ENCODE assay signal across 16 mouse cellular contexts in genomic region chr11:11939611-11940010, GRCm38 (mm10). TPM values are rescaled to one million over a fixed set of nuclear protein-coding genes. Genes with fewer than 3 reads are reported as not detected.
A peak's percentile ranks its signal among the peaks of the same experiment; 100 is the strongest.
DNase-seq lines count a peak whose midpoint lies in the region; ATAC-seq and TF ChIP-seq lines count a peak whose summit lies in the region.
"Had no signal": no experiment of that assay in that cellular context is flagged by ENCODE, and none has a peak within 500 bp of the region (broad histone marks: within the 10 kb centered on the region; RNA-seq: fewer than 3 reads in every experiment).

No protein-coding gene starts in this region.

- TF ChIP-seq POLR2A in lung, adult 2 months (IDR thresholded peaks at IDR 0.05; ENCODE audit: borderline replicate concordance, extremely low read depth, low read depth, low read length), result no peak

- H3K4me1 ChIP-seq in lung, embryonic 16.5 days (replicated peaks; ENCODE audit: control insufficient read depth, insufficient read depth, low read length), result no peaks in the 10 kb centered on the region; the same call in none of the 2 replicates
- no peaks in the 10 kb centered on the region for H3K4me1 ChIP-seq in lung, adult 2 months (ENCODE audit: control insufficient read depth, insufficient read depth, low read length)
- peaks cover 23% of the 10 kb centered on the region for H3K4me1 ChIP-seq in heart, embryonic 11.5 days (ENCODE audit: control insufficient read depth, insufficient read depth, low read length)
- H3K4me1 ChIP-seq in hindbrain, postnatal 0 days (ENCODE audit: insufficient read depth, low read length), result no peaks in the 10 kb centered on the region
- H3K4me1 ChIP-seq: neural tube, embryonic 15.5 days had no signal

- H3K9me3 ChIP-seq in lung, embryonic 16.5 days (ENCODE audit: control insufficient read depth, low read length), result no peaks in the 10 kb centered on the region
- H3K9me3 ChIP-seq in heart, embryonic 11.5 days (replicated peaks; ENCODE audit: control insufficient read depth, low read length), result no peaks in the 10 kb centered on the region
- no peaks in the 10 kb centered on the region for H3K9me3 ChIP-seq in hindbrain, postnatal 0 days (ENCODE audit: low read length)
- H3K9me3 ChIP-seq: neural tube, embryonic 15.5 days had no signal

- no peak overlapping the region for H3K9ac ChIP-seq in lung, embryonic 16.5 days (ENCODE audit: low read length)
- no peak overlapping the region for H3K9ac ChIP-seq in heart, embryonic 11.5 days (ENCODE audit: low read depth, low read length)
- no peak overlapping the region for H3K9ac ChIP-seq in hindbrain, postnatal 0 days (replicated peaks; ENCODE audit: low read length)
- H3K9ac ChIP-seq: hindbrain, embryonic 14.5 days; neural tube, embryonic 15.5 days had no signal

- WGBS in lung, embryonic 16.5 days, result 70% methylated on average over 3 of the region's 3 CpGs
- WGBS in lung, adult 2 months, result 60% methylated on average over 3 of the region's 3 CpGs
- WGBS in heart, embryonic 11.5 days (ENCODE audit: insufficient replicate concordance), result 37% methylated on average over 3 of the region's 3 CpGs
- 74% methylated on average over 3 of the region's 3 CpGs for WGBS in hindbrain, postnatal 0 days

- H3K36me3 ChIP-seq in lung, embryonic 16.5 days (ENCODE audit: control insufficient read depth, insufficient read depth, low read length), result peaks cover 39% of the 10 kb centered on the region
- H3K36me3 ChIP-seq in heart, embryonic 11.5 days (ENCODE audit: control insufficient read depth, insufficient read depth, low read length), result peaks cover 44% of the 10 kb centered on the region
- H3K36me3 ChIP-seq in hindbrain, postnatal 0 days (ENCODE audit: insufficient read depth, low read length), result peaks cover 16% of the 10 kb centered on the region

- peak overlapping the region; percentile 33; the same call in 1 of the 2 replicates for H3K27ac ChIP-seq in lung, embryonic 16.5 days (ENCODE audit: low read length)
- H3K27ac ChIP-seq in heart, embryonic 11.5 days (ENCODE audit: low read depth, low read length), result peak overlapping the region; percentile 51; the same call in 1 of the 2 replicates
- H3K27ac ChIP-seq in hindbrain, postnatal 0 days, result no peak overlapping the region
- H3K27ac ChIP-seq: hindbrain, embryonic 14.5 days; neural tube, embryonic 15.5 days had no signal

- H3K4me2 ChIP-seq in lung, embryonic 16.5 days (ENCODE audit: low read depth, low read length), result no peak overlapping the region
- H3K4me2 ChIP-seq in heart, embryonic 11.5 days, result no peak overlapping the region
- no peak overlapping the region for H3K4me2 ChIP-seq in hindbrain, postnatal 0 days (ENCODE audit: low read depth, low read length)
- H3K4me2 ChIP-seq: hindbrain, embryonic 14.5 days; neural tube, embryonic 15.5 days had no signal

- H3K27me3 ChIP-seq in lung, embryonic 16.5 days (ENCODE audit: control insufficient read depth, insufficient read depth, low read depth, low read length), result no peaks in the 10 kb centered on the region
- no peaks in the 10 kb centered on the region for H3K27me3 ChIP-seq in heart, embryonic 11.5 days (ENCODE audit: control insufficient read depth, insufficient read depth, low read length)
- no peaks in the 10 kb centered on the region for H3K27me3 ChIP-seq in hindbrain, postnatal 0 days (ENCODE audit: insufficient read depth, low read length)
- H3K27me3 ChIP-seq: neural tube, embryonic 15.5 days had no signal

- no peak overlapping the region for H3K4me3 ChIP-seq in lung, embryonic 16.5 days (ENCODE audit: low read length)
- no peak overlapping the region for H3K4me3 ChIP-seq in lung, adult 2 months (replicated peaks; ENCODE audit: extremely low read depth, low read depth, low read length)
- H3K4me3 ChIP-seq in heart, embryonic 11.5 days (ENCODE audit: low read depth, low read length), result no peak overlapping the region
- H3K4me3 ChIP-seq in hindbrain, postnatal 0 days (ENCODE audit: low read length), result no peak overlapping the region
- H3K4me3 ChIP-seq: erythroblast, embryonic 14.5 days; neural tube, embryonic 15.5 days had no signal

- no peak for TF ChIP-seq CTCF in lung, adult 2 months (IDR thresholded peaks at IDR 0.05; ENCODE audit: insufficient read depth, low read length)
- TF ChIP-seq CTCF in hindbrain, postnatal 0 days (IDR thresholded peaks at IDR 0.05; ENCODE audit: low read depth), result no peak

- no peak for DNase-seq in lung, adult 2 months
- peak; percentile 91 for DNase-seq in NIH3T3 (ENCODE audit: low read depth)
- no peak for DNase-seq in hindbrain, postnatal 0 days (ENCODE audit: low spot score)
- DNase-seq in layer of hippocampus, adult 8-10 months (ENCODE audit: low spot score in 2 of 2), result no peak
- DNase-seq: cerebellum, postnatal 14 days; gastrocnemius, postnatal 14 days; kidney, postnatal 10 days; lung, adult 18-20 months; right cerebral cortex, postnatal 4 days had no signal

- no peak for ATAC-seq in lung, embryonic 16.5 days (ENCODE audit: low read depth)
- peak; percentile 62 for ATAC-seq in heart, embryonic 11.5 days (replicated peaks; ENCODE audit: insufficient number of reproducible peaks, low FRiP score, low TSS enrichment)
- 0 out of 2 replicates have a peak, but pooled peaks have one; percentile 42 for ATAC-seq in megakaryocyte progenitor cell, adult 5-6 weeks (replicated peaks; ENCODE audit: poor library complexity)
- no peak for ATAC-seq in hindbrain, postnatal 0 days
- ATAC-seq: midbrain, embryonic 16.5 days had no signal

RNA-seq across cellular contexts. Expression of gene Ddc, which starts 41.7 kb away (rescaled TPM):
- polyA plus RNA-seq in lung, embryonic 16.5 days (2015; fragmentation: Nextera tagmentation; extraction: Ambion mirVana), result 15.9 and 17.7 TPM in 2 replicates
- polyA plus RNA-seq in lung, adult 2 months (2012; rRNA removed), result 1.5 and 3.6 TPM in 2 replicates
- polyA plus RNA-seq in heart, embryonic 11.5 days (2014; fragmentation: Nextera tagmentation; extraction: Ambion mirVana), result 39.7 and 44.5 TPM in 2 replicates
- total RNA-seq in megakaryocyte progenitor cell, adult 5-6 weeks (2015), result not detected in 2 replicates
- total RNA-seq in megakaryocyte progenitor cell, adult 5-6 weeks (2017), result not detected in 2 replicates
- 11.4 and 13.7 TPM in 2 replicates for total RNA-seq in hindbrain, postnatal 0 days (2014; rRNA removed)
- polyA plus RNA-seq in hindbrain, postnatal 0 days (2015; fragmentation: Nextera tagmentation; extraction: Ambion mirVana), result 15.4 and 20.5 TPM in 2 replicates
- 10 to 100 TPM in 2 of 4 experiments, 1 to 10 TPM in 2; 7.4 to 11.0 (median 9.1) TPM for total RNA-seq in layer of hippocampus, adult 8-10 months (2022)

Comparison
In these comparisons a context has a peak if more than half of its experiments do, and no peak if none do; other contexts are left out.
1. ATAC-seq: peak in heart, embryonic 11.5 days (single experiment) and megakaryocyte progenitor cell, adult 5-6 weeks (single experiment); none in lung, embryonic 16.5 days (single experiment) and hindbrain, postnatal 0 days (single experiment).